Mouse (Mus musculus): ENCODE measurements around the gene Cstl1. TPM values are rescaled to one million over a fixed set of nuclear protein-coding genes. Genes with fewer than 3 reads are reported as not detected.
"Not testable (repeated sequence)": the region's sequence is repeated elsewhere in the genome, so short reads cannot be mapped to it uniquely, and the experiment has no call there.

Cstl1 gene
- polyA plus RNA-seq, 1 experiment from 2014 or later, result not detected

GRCm38 (mm10) chr2:148754310-148754846 lies 4.2 kb downstream of the Cstl1 start:
- no peak for ATAC-seq (replicated peaks)
- no peak overlapping the region for H3K27ac ChIP-seq

GRCm38 (mm10) chr2:148763648-148764388 lies 13.7 kb downstream of the Cstl1 start:
- Histone ChIP-seq H3K4me1 (no peaks in the 10 kb centered on the region), H3K27ac (no peak overlapping the region), H3K9ac (no peak overlapping the region), H3K36me3 (replicated peaks) (no peaks in the 10 kb centered on the region), H3K4me2 (no peak overlapping the region), H3K27me3 (replicated peaks) (no peaks in the 10 kb centered on the region), H3K4me3 (no peak overlapping the region), H3K9me3 (no peaks in the 10 kb centered on the region)
- ATAC-seq (replicated peaks), result no peak
- 92% methylated on average over 1 of the region's 1 CpGs for WGBS

More at GRCm38 (mm10) chr2:148754310-148754846, 4.2 kb downstream of the Cstl1 start:
- Histone ChIP-seq H3K4me3 (no peak overlapping the region), H3K9me3 (no peaks in the 10 kb centered on the region), H3K4me2 (no peak overlapping the region), H3K36me3 (replicated peaks) (no peaks in the 10 kb centered on the region), H3K9ac (no peak overlapping the region), H3K4me1 (no peaks in the 10 kb centered on the region), H3K27me3 (replicated peaks) (no peaks in the 10 kb centered on the region)
- 71% methylated on average over 1 of the region's 1 CpGs for WGBS

GRCm38 (mm10) chr2:148771397-148771796 lies 21.2 kb downstream of the Cstl1 start, which contains the start of gene Cst11:
Cst11 (minus strand) TSS chr2:148771497.
- not testable (repeated sequence) for H3K36me3 ChIP-seq (replicated peaks); H3K9ac ChIP-seq; ATAC-seq (replicated peaks); H3K4me2 ChIP-seq; H3K4me3 ChIP-seq; H3K27me3 ChIP-seq (replicated peaks); H3K9me3 ChIP-seq; H3K27ac ChIP-seq; H3K4me1 ChIP-seq
- WGBS, result 97% methylated on average over 4 of the region's 4 CpGs

- Histone ChIP-seq H3K9ac (no peak within 1 kb of the TSS), H3K27me3 (replicated peaks) (no peaks in the 10 kb centered on the region), H3K4me2 (no peak within 1 kb of the TSS), H3K27ac (no peak within 1 kb of the TSS), H3K36me3 (replicated peaks) (no peaks in the 10 kb centered on the region), H3K4me1 (no peaks in the 10 kb centered on the region), H3K9me3 (no peaks in the 10 kb centered on the region), H3K4me3 (no peak within 1 kb of the TSS)
- ATAC-seq (replicated peaks), result no peak
- 14% methylated on average over 1 of the region's 1 CpGs for WGBS
Observed at GRCm38 (mm10) chr2:148781709-148782108, 31.6 kb downstream of the Cstl1 start, which contains the start of gene 8030411F24Rik. 8030411F24Rik (plus strand) TSS chr2:148782009.

DNA sequence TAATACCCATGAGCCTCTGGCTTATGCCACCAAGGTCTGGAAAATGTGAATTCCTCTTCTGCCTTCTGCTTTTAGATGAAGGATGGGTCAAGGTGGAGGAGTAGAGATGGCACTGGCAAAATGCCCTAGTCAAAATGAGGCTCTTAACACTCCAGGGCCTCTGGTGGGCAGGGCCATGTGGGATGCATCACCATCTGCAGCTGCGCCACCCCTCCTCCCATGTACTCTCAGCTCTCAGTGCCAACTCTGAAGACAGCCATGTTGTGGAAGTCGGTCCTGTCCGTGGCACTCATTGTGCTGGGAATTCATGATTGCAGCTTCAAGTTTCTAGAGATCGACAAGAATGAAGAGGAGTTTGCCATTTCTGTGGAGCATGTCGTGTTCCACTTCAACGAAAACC lies 39.0 kb downstream of the Cstl1 start, which contains the start of gene Cst12:
Gene Cst12, plus strand, starts transcription at position 220 of the 400 bp plus-strand sequence.
- Histone ChIP-seq H3K4me3 (no peak within 1 kb of the TSS), H3K27me3 (replicated peaks) (no peaks in the 10 kb centered on the region), H3K9ac (no peak within 1 kb of the TSS), H3K4me2 (no peak within 1 kb of the TSS), H3K4me1 (no peaks in the 10 kb centered on the region), H3K27ac (no peak within 1 kb of the TSS), H3K36me3 (replicated peaks) (no peaks in the 10 kb centered on the region), H3K9me3 (no peaks in the 10 kb centered on the region)
- 94% methylated on average over 6 of the region's 6 CpGs for WGBS
- no peak for ATAC-seq (replicated peaks)

DNA sequence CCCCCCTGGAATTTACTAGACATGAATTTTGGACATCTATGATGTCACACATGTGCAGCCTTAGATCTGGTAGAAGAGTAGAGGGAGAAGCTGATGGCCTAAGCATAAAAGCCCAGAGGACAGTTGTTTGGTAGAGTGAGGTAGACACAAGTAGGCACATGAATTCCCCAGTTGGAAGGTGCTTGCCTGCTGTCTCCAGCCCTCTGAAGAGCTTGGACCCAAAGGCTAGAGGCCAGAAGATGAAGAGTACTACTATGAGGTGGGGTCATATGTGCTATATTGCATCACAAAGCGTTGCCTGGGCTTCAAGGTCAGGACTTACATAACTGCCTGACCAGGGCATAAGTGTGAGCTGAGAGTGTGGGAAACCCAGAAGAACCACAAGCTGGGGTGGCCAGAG lies 48.3 kb downstream of the Cstl1 start, which contains the start of gene Cst8:
Gene Cst8, plus strand, starts transcription at position 301 of the 400 bp plus-strand sequence.
- H3K4me2 ChIP-seq, result no peak within 1 kb of the TSS
- no peak for ATAC-seq (replicated peaks)
- H3K4me3 ChIP-seq, result no peak within 1 kb of the TSS
- no peaks in the 10 kb centered on the region for H3K9me3 ChIP-seq
- H3K27me3 ChIP-seq (replicated peaks), result no peaks in the 10 kb centered on the region
- no peaks in the 10 kb centered on the region for H3K4me1 ChIP-seq
- H3K27ac ChIP-seq, result no peak within 1 kb of the TSS
- WGBS, result 94% methylated on average over 1 of the region's 1 CpGs
- no peak within 1 kb of the TSS for H3K9ac ChIP-seq
- H3K36me3 ChIP-seq (replicated peaks), result no peaks in the 10 kb centered on the region

DNA sequence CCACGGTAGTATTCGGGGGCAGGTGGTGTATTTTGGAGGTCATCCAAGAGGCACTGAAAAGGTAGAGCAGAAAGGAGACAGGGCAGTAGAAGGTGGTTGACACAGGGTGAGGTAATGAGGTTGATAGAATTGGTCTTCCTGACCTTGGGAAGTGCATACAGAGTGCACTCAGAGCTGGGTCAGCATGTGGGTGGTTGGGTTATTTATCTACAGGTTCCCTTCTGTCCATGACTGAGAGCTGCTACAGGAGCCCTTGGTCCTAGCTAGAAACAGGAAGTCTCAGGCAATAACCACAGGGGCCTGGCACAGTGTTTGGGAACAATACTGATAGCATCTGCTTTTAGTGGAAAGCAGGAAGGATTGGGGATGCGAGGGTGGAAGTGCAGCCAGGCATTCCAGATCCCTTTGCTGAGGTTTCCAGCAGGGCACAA lies 51.3 kb downstream of the Cstl1 start:
- no peak overlapping the region for H3K27ac ChIP-seq
- no peak overlapping the region for H3K9ac ChIP-seq
- 71% methylated on average over 3 of the region's 3 CpGs for WGBS
- no peaks in the 10 kb centered on the region for H3K4me1 ChIP-seq
- no peaks in the 10 kb centered on the region for H3K36me3 ChIP-seq (replicated peaks)
- no peaks in the 10 kb centered on the region for H3K27me3 ChIP-seq (replicated peaks)
- H3K4me2 ChIP-seq, result no peak overlapping the region
- H3K9me3 ChIP-seq, result no peaks in the 10 kb centered on the region
- no peak overlapping the region for H3K4me3 ChIP-seq
- ATAC-seq (replicated peaks), result no peak

Other genes with a start within 250 kb of the Cstl1 start
- gene Nxt1, start 77.8 kb upstream of the Cstl1 start, polyA plus RNA-seq (2015; fragmentation: Nextera tagmentation; extraction: Ambion mirVana), result 37.4 and 39.5 TPM in 2 replicates
- 14.8 and 15.3 TPM in 2 replicates for gene Gzf1, start 69.3 kb upstream of the Cstl1 start, polyA plus RNA-seq (2015; fragmentation: Nextera tagmentation; extraction: Ambion mirVana)
- gene Napb, start 17.9 kb upstream of the Cstl1 start, polyA plus RNA-seq (2015; fragmentation: Nextera tagmentation; extraction: Ambion mirVana), result 83.2 and 85.2 TPM in 2 replicates
- not detected in 2 replicates for gene Cst11, start 21.1 kb downstream of the Cstl1 start, polyA plus RNA-seq (2015; fragmentation: Nextera tagmentation; extraction: Ambion mirVana)
- gene 8030411F24Rik, start 31.7 kb downstream of the Cstl1 start, polyA plus RNA-seq (2015; fragmentation: Nextera tagmentation; extraction: Ambion mirVana), result not detected in 2 replicates
- not detected in 2 replicates for gene Cst12, start 39.0 kb downstream of the Cstl1 start, polyA plus RNA-seq (2015; fragmentation: Nextera tagmentation; extraction: Ambion mirVana)
- not detected in 2 replicates for gene Cst8, start 48.4 kb downstream of the Cstl1 start, polyA plus RNA-seq (2015; fragmentation: Nextera tagmentation; extraction: Ambion mirVana)
- gene Cst13, start 69.7 kb downstream of the Cstl1 start, polyA plus RNA-seq (2015; fragmentation: Nextera tagmentation; extraction: Ambion mirVana), result not detected in 2 replicates
- gene Cst9, start 84.8 kb downstream of the Cstl1 start, polyA plus RNA-seq (2015; fragmentation: Nextera tagmentation; extraction: Ambion mirVana), result not detected in 2 replicates
- not detected in 2 replicates for gene 9230104L09Rik, start 114.7 kb downstream of the Cstl1 start, polyA plus RNA-seq (2015; fragmentation: Nextera tagmentation; extraction: Ambion mirVana)
- gene Cst3, start 125.3 kb downstream of the Cstl1 start, polyA plus RNA-seq (2015; fragmentation: Nextera tagmentation; extraction: Ambion mirVana), result 514 and 563 TPM in 2 replicates